ENCODE assay signal across 21 mouse cellular contexts in the genomic region with DNA sequence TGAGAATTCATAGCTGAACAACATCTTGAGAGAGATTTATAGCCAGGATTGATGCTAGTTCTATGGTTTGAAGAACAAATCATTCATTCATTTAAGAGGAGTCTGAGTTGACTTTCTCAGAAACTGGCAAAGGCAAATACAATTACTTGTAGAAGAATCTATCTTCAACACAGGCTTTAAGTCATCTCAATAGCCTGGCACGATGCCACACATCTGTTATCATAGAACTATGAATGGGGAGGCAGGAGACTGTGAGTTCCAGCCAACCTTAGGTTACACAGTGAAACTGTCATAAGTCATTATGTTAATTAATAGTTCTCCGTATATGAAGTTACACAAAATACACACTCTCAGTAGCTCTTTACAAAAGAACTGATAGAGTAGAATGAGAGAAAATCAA.
DNase-seq lines count a peak whose midpoint lies in the region; ATAC-seq and TF ChIP-seq lines count a peak whose summit lies in the region.
"Had no signal": no experiment of that assay in that cellular context is flagged by ENCODE, and none has a peak within 500 bp of the region (broad histone marks: within the 10 kb centered on the region; RNA-seq: fewer than 3 reads in every experiment).

No protein-coding gene starts in this region.

- peak; percentile 43 for DNase-seq in hindbrain, postnatal 0 days (ENCODE audit: low spot score)
- no peak for DNase-seq in hindbrain, embryonic 14.5 days (ENCODE audit: low spot score)
- DNase-seq in lung, postnatal 0 days (ENCODE audit: low spot score): peak; percentile 11
- DNase-seq in lung, postnatal 4 days: no peak
- DNase-seq in midbrain, postnatal 0 days (ENCODE audit: low spot score): peak; percentile 52
- DNase-seq in right cerebral cortex, postnatal 10 days (ENCODE audit: low spot score in 2 of 2): no peak
- DNase-seq: adrenal gland, postnatal 14 days; cerebellum, adult 11-12 months; cerebellum, adult 9-10 months; cerebellum, postnatal 25 days; forebrain, postnatal 0 days; gastrocnemius, postnatal 14 days; heart, adult 2 months; heart, postnatal 14 days had no signal

- H3K4me1 ChIP-seq in hindbrain, postnatal 0 days (ENCODE audit: insufficient read depth, low read length): no peaks in the 10 kb centered on the region
- H3K4me1 ChIP-seq in hindbrain, embryonic 14.5 days (replicated peaks; ENCODE audit: control insufficient read depth, insufficient read depth, low read length): no peaks in the 10 kb centered on the region
- no peaks in the 10 kb centered on the region for H3K4me1 ChIP-seq in lung, postnatal 0 days (ENCODE audit: insufficient read depth, low read depth, low read length)
- H3K4me1 ChIP-seq in midbrain, postnatal 0 days (ENCODE audit: insufficient read depth, low read length): no peaks in the 10 kb centered on the region
- no peaks in the 10 kb centered on the region for H3K4me1 ChIP-seq in midbrain, embryonic 15.5 days
- H3K4me1 ChIP-seq: embryonic facial prominence, embryonic 13.5 days; forebrain, embryonic 13.5 days; heart, embryonic 15.5 days had no signal

- TF ChIP-seq CTCF in hindbrain, postnatal 0 days (IDR thresholded peaks at IDR 0.05; ENCODE audit: low read depth): no peak
- TF ChIP-seq CTCF in lung, postnatal 0 days (IDR thresholded peaks at IDR 0.05): no peak
- no peak for TF ChIP-seq CTCF in midbrain, postnatal 0 days (IDR thresholded peaks at IDR 0.05)

- ATAC-seq in hindbrain, postnatal 0 days: no peak
- ATAC-seq in hindbrain, embryonic 14.5 days (ENCODE audit: low FRiP score): no peak
- ATAC-seq in lung, postnatal 0 days: no peak
- no peak for ATAC-seq in midbrain, postnatal 0 days (ENCODE audit: low FRiP score)
- no peak for ATAC-seq in midbrain, embryonic 15.5 days (replicated peaks)
- ATAC-seq: activated CD4-positive, CD25-positive, alpha-beta regulatory T cell, adult 4 months; forebrain, embryonic 13.5 days; forebrain, postnatal 0 days; Patski had no signal

- no peak for TF ChIP-seq EP300 in lung, postnatal 0 days (IDR thresholded peaks at IDR 0.05)

- H3K36me3 ChIP-seq in hindbrain, postnatal 0 days (ENCODE audit: insufficient read depth, low read length): no peaks in the 10 kb centered on the region
- H3K36me3 ChIP-seq in hindbrain, embryonic 14.5 days (replicated peaks; ENCODE audit: control insufficient read depth, insufficient read depth): no peaks in the 10 kb centered on the region
- H3K36me3 ChIP-seq in lung, postnatal 0 days (ENCODE audit: insufficient read depth, low read length): no peaks in the 10 kb centered on the region
- H3K36me3 ChIP-seq in midbrain, postnatal 0 days (ENCODE audit: insufficient read depth, low read length): no peaks in the 10 kb centered on the region
- H3K36me3 ChIP-seq in midbrain, embryonic 15.5 days (replicated peaks): no peaks in the 10 kb centered on the region
- H3K36me3 ChIP-seq: embryonic facial prominence, embryonic 13.5 days; heart, embryonic 15.5 days had no signal

- no peak overlapping the region for H3K4me2 ChIP-seq in hindbrain, postnatal 0 days (ENCODE audit: low read depth, low read length)
- H3K4me2 ChIP-seq in hindbrain, embryonic 14.5 days (replicated peaks): no peak overlapping the region
- H3K4me2 ChIP-seq in lung, postnatal 0 days (replicated peaks; ENCODE audit: low read depth, low read length): no peak overlapping the region
- no peak overlapping the region for H3K4me2 ChIP-seq in midbrain, postnatal 0 days (ENCODE audit: low read depth, low read length, poor library complexity, severe bottlenecking)
- no peak overlapping the region for H3K4me2 ChIP-seq in midbrain, embryonic 15.5 days
- H3K4me2 ChIP-seq: embryonic facial prominence, embryonic 13.5 days; forebrain, embryonic 13.5 days; heart, embryonic 11.5 days; heart, embryonic 15.5 days had no signal

- no peaks in the 10 kb centered on the region for H3K9me3 ChIP-seq in hindbrain, postnatal 0 days (ENCODE audit: low read length)
- H3K9me3 ChIP-seq in hindbrain, embryonic 14.5 days (ENCODE audit: control insufficient read depth, low read length): no peaks in the 10 kb centered on the region
- no peaks in the 10 kb centered on the region for H3K9me3 ChIP-seq in lung, postnatal 0 days (ENCODE audit: low read length)
- H3K9me3 ChIP-seq in midbrain, postnatal 0 days (ENCODE audit: low read length): no peaks in the 10 kb centered on the region
- H3K9me3 ChIP-seq in midbrain, embryonic 15.5 days: no peaks in the 10 kb centered on the region
- H3K9me3 ChIP-seq: embryonic facial prominence, embryonic 13.5 days; forebrain, embryonic 13.5 days; heart, embryonic 15.5 days had no signal

- no peaks in the 10 kb centered on the region for H3K27me3 ChIP-seq in hindbrain, postnatal 0 days (ENCODE audit: insufficient read depth, low read length)
- H3K27me3 ChIP-seq in hindbrain, embryonic 14.5 days (ENCODE audit: control insufficient read depth, insufficient read depth, low read length): no peaks in the 10 kb centered on the region
- H3K27me3 ChIP-seq in lung, postnatal 0 days (replicated peaks; ENCODE audit: insufficient read depth, low read length): no peaks in the 10 kb centered on the region
- H3K27me3 ChIP-seq in midbrain, postnatal 0 days (ENCODE audit: insufficient read depth, low read length): no peaks in the 10 kb centered on the region
- H3K27me3 ChIP-seq in midbrain, embryonic 15.5 days (replicated peaks): no peaks in the 10 kb centered on the region
- H3K27me3 ChIP-seq: embryonic facial prominence, embryonic 13.5 days; forebrain, embryonic 13.5 days; heart, embryonic 15.5 days; Patski had no signal

- WGBS in hindbrain, postnatal 0 days: 64% methylated on average over 2 of the region's 2 CpGs
- WGBS in hindbrain, embryonic 14.5 days: 76% methylated on average over 2 of the region's 2 CpGs
- WGBS in lung, postnatal 0 days: 56% methylated on average over 2 of the region's 2 CpGs
- WGBS in midbrain, postnatal 0 days: 86% methylated on average over 2 of the region's 2 CpGs
- 84% methylated on average over 2 of the region's 2 CpGs for WGBS in midbrain, embryonic 15.5 days

- no peak overlapping the region for H3K27ac ChIP-seq in hindbrain, postnatal 0 days
- H3K27ac ChIP-seq in hindbrain, embryonic 14.5 days: no peak overlapping the region
- H3K27ac ChIP-seq in lung, postnatal 0 days (ENCODE audit: low read length): no peak overlapping the region
- H3K27ac ChIP-seq in midbrain, postnatal 0 days (ENCODE audit: low read depth, low read length): no peak overlapping the region
- no peak overlapping the region for H3K27ac ChIP-seq in midbrain, embryonic 15.5 days
- H3K27ac ChIP-seq: embryonic facial prominence, embryonic 13.5 days; forebrain, embryonic 13.5 days; heart, adult 2 months; heart, embryonic 15.5 days had no signal

- H3K4me3 ChIP-seq in hindbrain, postnatal 0 days (ENCODE audit: low read length): no peak overlapping the region
- H3K4me3 ChIP-seq in hindbrain, embryonic 14.5 days (replicated peaks; ENCODE audit: low read length): no peak overlapping the region
- H3K4me3 ChIP-seq in lung, postnatal 0 days (ENCODE audit: low read depth, low read length): no peak overlapping the region
- H3K4me3 ChIP-seq in midbrain, postnatal 0 days (ENCODE audit: low read depth, low read length): no peak overlapping the region
- no peak overlapping the region for H3K4me3 ChIP-seq in midbrain, embryonic 15.5 days
- H3K4me3 ChIP-seq: embryonic facial prominence, embryonic 13.5 days; forebrain, embryonic 13.5 days; heart, adult 2 months; heart, embryonic 15.5 days had no signal

- H3K9ac ChIP-seq in hindbrain, postnatal 0 days (replicated peaks; ENCODE audit: low read length): no peak overlapping the region
- H3K9ac ChIP-seq in hindbrain, embryonic 14.5 days: no peak overlapping the region
- H3K9ac ChIP-seq in lung, postnatal 0 days (replicated peaks; ENCODE audit: low read depth): no peak overlapping the region
- no peak overlapping the region for H3K9ac ChIP-seq in midbrain, postnatal 0 days (replicated peaks; ENCODE audit: low read length, poor library complexity, severe bottlenecking)
- H3K9ac ChIP-seq in midbrain, embryonic 15.5 days: no peak overlapping the region
- H3K9ac ChIP-seq: embryonic facial prominence, embryonic 13.5 days; forebrain, embryonic 13.5 days; forebrain, postnatal 0 days; heart, embryonic 15.5 days had no signal

Comparison
In these comparisons a context has a peak if more than half of its experiments do, and no peak if none do; other contexts are left out.
1. DNase-seq: peak in hindbrain, postnatal 0 days (single experiment), lung, postnatal 0 days (single experiment) and midbrain, postnatal 0 days (single experiment); none in hindbrain, embryonic 14.5 days (single experiment), lung, postnatal 4 days (0 of 2) and right cerebral cortex, postnatal 10 days (0 of 2).